ENCODE assay signal across 9 mouse cellular contexts in the genomic region with DNA sequence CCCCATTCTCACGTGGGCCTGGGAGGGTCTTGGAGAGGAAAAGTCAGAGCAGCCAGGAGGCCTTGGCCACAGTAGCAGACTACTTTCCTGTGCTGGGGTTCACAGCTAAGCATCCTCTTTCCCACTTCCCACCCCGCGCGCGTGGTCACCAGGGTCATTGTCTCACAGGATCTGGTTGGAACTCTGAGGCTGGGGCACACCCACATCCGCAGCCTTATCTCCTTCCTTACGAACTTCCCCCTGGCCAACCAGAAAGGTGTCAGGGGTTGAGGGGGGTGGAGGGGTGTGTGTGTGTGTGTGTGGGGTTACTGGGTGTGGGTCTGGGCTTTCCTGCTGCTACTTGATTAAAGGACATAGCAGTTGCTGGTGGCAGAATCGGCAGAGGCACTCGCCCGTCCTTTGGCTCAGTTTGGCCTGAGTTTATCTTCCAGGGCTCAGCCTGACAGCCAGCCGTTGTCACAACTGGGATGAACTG. TPM values are rescaled to one million over a fixed set of nuclear protein-coding genes. Genes with fewer than 3 reads are reported as not detected.
DNase-seq lines count a peak whose midpoint lies in the region; ATAC-seq lines count a peak whose summit lies in the region.
"Had no signal": no experiment of that assay in that cellular context is flagged by ENCODE, and none has a peak within 500 bp of the region (broad histone marks: within the 10 kb centered on the region; RNA-seq: fewer than 3 reads in every experiment).

No protein-coding gene starts in this region.

- peak; percentile 41; the same call in 1 of the 2 replicates for ATAC-seq in monocyte, adult 5-6 weeks (replicated peaks; ENCODE audit: insufficient number of reproducible peaks, low FRiP score, low TSS enrichment, poor library complexity, severe bottlenecking)
- no peak for ATAC-seq in activated CD4-positive, CD25-positive, alpha-beta regulatory T cell, adult 4 months

- H3K9me3 ChIP-seq in heart, embryonic 10.5 days = no peaks in the 10 kb centered on the region
- H3K9me3 ChIP-seq: limb, embryonic 15.5 days had no signal

- H3K27me3 ChIP-seq in heart, embryonic 10.5 days (ENCODE audit: insufficient read depth, poor library complexity, severe bottlenecking) = peaks cover 67% of the 10 kb centered on the region

- peak; percentile 65 to 73 for DNase-seq in adrenal gland, adult (ENCODE audit: inconsistent age in 2 of 2, low spot score in 1 of 2)
- DNase-seq in adrenal gland, postnatal 4 days (ENCODE audit: low spot score in 2 of 2) = no peak
- DNase-seq in heart, embryonic 10.5 days (ENCODE audit: low spot score) = peak; percentile 84
- DNase-seq in kidney, postnatal 4 days = peak; percentile 54 to 66
- no peak for DNase-seq in embryo, embryonic 9.5 days (ENCODE audit: extremely low spot score)
- DNase-seq in cerebellum, postnatal 14 days = no peak

- 36% methylated on average over 11 of the region's 11 CpGs for WGBS in heart, embryonic 10.5 days

- H3K4me3 ChIP-seq in heart, embryonic 10.5 days = no peak overlapping the region
- H3K4me3 ChIP-seq: limb, embryonic 15.5 days had no signal

- peaks cover 42% of the 10 kb centered on the region for H3K4me1 ChIP-seq in heart, embryonic 10.5 days

- peak overlapping the region; percentile 17; the same call in 1 of the 2 replicates for H3K27ac ChIP-seq in heart, embryonic 10.5 days
- H3K27ac ChIP-seq: limb, embryonic 15.5 days had no signal

- no peaks in the 10 kb centered on the region for H3K36me3 ChIP-seq in heart, embryonic 10.5 days
- H3K36me3 ChIP-seq: limb, embryonic 15.5 days had no signal

RNA-seq across cellular contexts. Expression of a gene that starts 13.0 kb away (rescaled TPM):
- total RNA-seq in adrenal gland, postnatal 4 days (2021) = 10 to 100 TPM; 11.3 to 12.0 TPM
- polyA plus RNA-seq in heart, embryonic 10.5 days (2016; fragmentation: Nextera tagmentation; extraction: Ambion mirVana) = 3.8 and 5.5 TPM in 2 replicates
- total RNA-seq in monocyte, adult 5-6 weeks (2017) = 21.2 to 48.6 TPM (median 32.6 TPM) in 3 replicates
- under 1 TPM; 0.08 to 0.28 TPM for polyA plus RNA-seq in activated CD4-positive, CD25-positive, alpha-beta regulatory T cell, adult 4 months (2017; shearing (Covaris generic))

Comparison
In these comparisons a context has a peak if more than half of its experiments do, and no peak if none do; other contexts are left out.
1. DNase-seq: peak in adrenal gland, adult (2 of 2), heart, embryonic 10.5 days (single experiment) and kidney, postnatal 4 days (2 of 2); none in adrenal gland, postnatal 4 days (0 of 2), embryo, embryonic 9.5 days (single experiment) and cerebellum, postnatal 14 days (0 of 2).